Mouse (Mus musculus): ENCODE measurements at regions not wholly inside any gene's neighbourhood (a gene's known extent, or its start where the extent isn't known, plus 50 kb on each side); places are given as distances from the start of the nearest gene placed in this dataset.

DNA sequence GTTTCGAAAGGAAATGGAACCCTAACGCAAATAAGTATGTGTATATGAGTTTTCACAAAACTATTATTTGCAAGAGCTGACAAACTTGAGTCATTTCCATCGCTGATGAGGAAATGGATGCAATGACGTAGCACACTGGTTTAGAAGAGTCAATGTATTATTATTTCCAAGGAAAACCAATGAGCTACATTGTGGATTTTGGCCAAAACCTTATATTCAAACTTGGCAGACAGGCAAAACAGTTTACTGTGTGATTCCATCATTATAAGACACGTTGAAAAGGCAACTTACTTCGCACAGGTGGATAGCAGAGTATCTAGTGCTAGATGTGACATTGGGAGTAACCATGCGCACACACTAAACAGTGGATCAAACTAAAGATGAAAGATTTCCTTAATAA is 892.6 kb downstream of the Slitrk1 start:
- TF ChIP-seq POLR2A (IDR thresholded peaks at IDR 0.05; ENCODE audit: low read depth, low read length) (no peak), HCFC1 (IDR thresholded peaks at IDR 0.05; ENCODE audit: low read depth, low read length) (no peak), CTCF (conservative IDR thresholded peaks at IDR 0.05 in 1 of 2, IDR thresholded peaks at IDR 0.05 in 1 of 2; ENCODE audit: low read depth in 2 of 2, low read length in 2 of 2) (no peak), MYC (IDR thresholded peaks at IDR 0.05; ENCODE audit: low read depth, low read length) (no peak), MAX (IDR thresholded peaks at IDR 0.05; ENCODE audit: low read length) (no peak), ZC3H11A (IDR thresholded peaks at IDR 0.05; ENCODE audit: low read depth, low read length) (no peak), RAD21 (IDR thresholded peaks at IDR 0.05; ENCODE audit: low read depth, low read length) (no peak), POLR2AphosphoS2 (IDR thresholded peaks at IDR 0.05; ENCODE audit: low read depth, low read length) (no peak), JUN (IDR thresholded peaks at IDR 0.05; ENCODE audit: insufficient read depth, low read depth, low read length) (no peak), ETS1 (conservative IDR thresholded peaks at IDR 0.05; ENCODE audit: low read depth, low read length) (no peak), JUND (conservative IDR thresholded peaks at IDR 0.05; ENCODE audit: low read depth, low read length) (no peak), NELFE (IDR thresholded peaks at IDR 0.05; ENCODE audit: low read depth, low read length) (no peak), ZKSCAN1 (IDR thresholded peaks at IDR 0.05; ENCODE audit: borderline replicate concordance, low read depth, low read length) (no peak), CHD1 (IDR thresholded peaks at IDR 0.05; ENCODE audit: low read depth, low read length) (no peak)

Measured in CH12.LX (cell line).